Mouse (Mus musculus): ENCODE measurements around the gene Ormdl2. TPM values are rescaled to one million over a fixed set of nuclear protein-coding genes. Genes with fewer than 3 reads are reported as not detected.

The Ormdl2 gene
- polyA plus RNA-seq, 1 experiment: 20.3 TPM

DNA sequence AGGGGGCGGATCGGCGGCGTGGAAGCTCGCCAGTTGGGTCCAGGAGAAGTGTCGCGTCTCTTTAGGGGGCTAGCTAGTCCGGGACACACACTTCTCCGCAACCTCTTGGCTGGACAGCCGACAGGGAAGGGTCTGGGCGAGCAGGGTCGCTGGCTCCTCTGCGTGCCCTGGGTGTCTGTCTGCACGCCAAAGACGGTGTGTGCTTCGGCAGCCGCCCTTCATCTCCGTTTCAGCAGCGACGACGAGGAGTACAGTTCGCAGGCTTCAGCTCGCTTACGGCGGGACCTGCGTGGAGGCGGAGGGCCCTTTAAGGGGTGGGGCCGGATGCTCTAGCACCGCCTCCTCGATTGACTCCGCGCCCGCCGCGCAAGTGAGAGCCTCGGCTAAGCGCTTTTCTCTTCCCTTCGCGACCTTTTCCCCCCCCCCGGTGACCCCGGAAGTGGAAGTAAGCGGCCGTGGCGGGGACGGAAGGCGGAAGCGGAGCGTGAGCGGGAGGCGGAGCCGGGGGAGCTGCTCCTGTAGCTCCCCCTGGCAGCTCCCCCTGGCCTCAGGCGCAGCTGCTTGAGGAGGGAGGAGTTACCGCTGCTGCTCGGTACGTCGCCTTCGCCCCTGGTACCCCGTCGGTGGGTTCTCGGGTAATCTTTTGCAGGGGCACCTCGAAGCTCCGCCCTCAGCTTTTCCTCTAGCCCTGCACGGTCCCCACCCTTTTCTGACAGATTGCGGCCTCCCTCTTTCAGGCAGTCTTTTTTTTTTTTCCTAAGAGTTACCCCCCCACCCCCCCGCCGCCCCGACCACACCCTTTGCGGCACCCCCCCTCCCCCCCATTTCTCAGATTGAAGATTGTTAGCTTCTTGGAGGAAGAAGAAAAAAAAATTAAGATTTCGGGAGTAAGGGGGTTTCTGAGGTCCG is 16.1 kb downstream of the Ormdl2 start:
- H3K4me1 ChIP-seq (ENCODE audit: control insufficient read depth, insufficient read depth, low read length): peaks cover 13% of the 10 kb centered on the region
- TF ChIP-seq POLR2A (IDR thresholded peaks at IDR 0.05; ENCODE audit: extremely low read depth, insufficient read depth, low read length) (peak; percentile 81; the same call in 1 of the 2 replicates), CTCF (IDR thresholded peaks at IDR 0.05; ENCODE audit: extremely low read depth, insufficient read depth, low read length) (no peak)
- peak overlapping the region; percentile 98 for H3K27ac ChIP-seq (ENCODE audit: insufficient read depth, low read length)
- H3K4me3 ChIP-seq (ENCODE audit: insufficient read depth, low read length): peak overlapping the region; percentile 94

DNA sequence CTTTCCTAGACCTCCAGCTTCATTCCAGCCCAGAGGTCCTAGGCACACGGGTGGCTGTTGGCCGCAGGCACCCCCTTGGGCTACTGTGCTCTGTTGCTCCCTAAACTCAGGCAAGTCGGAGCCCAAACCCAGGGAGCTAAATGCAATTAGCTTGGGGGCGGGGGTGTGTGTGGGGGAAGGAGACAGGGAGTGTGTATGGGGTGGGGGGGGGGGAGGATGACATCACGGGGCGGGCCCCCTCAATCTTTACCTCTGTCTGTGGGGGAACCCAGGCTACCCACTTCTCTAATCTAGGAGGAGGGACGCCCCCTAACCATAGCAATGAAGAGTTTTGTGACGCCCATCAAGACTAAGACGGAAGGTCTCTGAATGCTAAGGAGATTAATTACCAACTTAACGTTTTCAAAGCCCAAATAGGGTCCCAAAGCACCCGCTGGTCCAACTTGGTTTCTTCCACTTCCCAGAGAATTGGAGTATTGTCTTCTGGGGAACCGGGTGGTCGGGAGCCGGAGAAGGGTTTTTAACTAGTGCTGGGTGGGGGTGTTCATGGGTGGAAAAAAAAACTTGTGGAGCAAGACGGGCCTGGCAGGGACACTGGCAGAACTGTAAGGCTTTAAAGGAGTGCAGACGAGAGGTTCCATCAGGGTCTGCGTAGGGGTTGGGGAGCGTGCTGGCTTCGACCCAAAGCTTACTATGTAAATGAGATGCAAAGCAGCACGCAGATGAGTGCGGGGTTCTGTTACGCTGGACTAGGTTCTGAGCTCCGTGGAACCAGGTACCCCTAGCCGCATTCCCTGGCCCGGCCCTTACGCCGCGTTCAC is 17.0 kb downstream of the Ormdl2 start, which contains the start of gene Tmem198b:
Tmem198b (minus strand) TSS at position 100 of the 821 bp plus-strand sequence.
- TF ChIP-seq POLR2A (IDR thresholded peaks at IDR 0.05; ENCODE audit: extremely low read depth, insufficient read depth, low read length): peak; percentile 26
- TF ChIP-seq CTCF (IDR thresholded peaks at IDR 0.05; ENCODE audit: extremely low read depth, insufficient read depth, low read length): no peak
- peaks cover 13% of the 10 kb centered on the region for H3K4me1 ChIP-seq (ENCODE audit: control insufficient read depth, insufficient read depth, low read length)
- H3K27ac ChIP-seq (ENCODE audit: insufficient read depth, low read length): peak within 1 kb of the TSS; percentile 98
- peak within 1 kb of the TSS; percentile 94 for H3K4me3 ChIP-seq (ENCODE audit: insufficient read depth, low read length)

DNA sequence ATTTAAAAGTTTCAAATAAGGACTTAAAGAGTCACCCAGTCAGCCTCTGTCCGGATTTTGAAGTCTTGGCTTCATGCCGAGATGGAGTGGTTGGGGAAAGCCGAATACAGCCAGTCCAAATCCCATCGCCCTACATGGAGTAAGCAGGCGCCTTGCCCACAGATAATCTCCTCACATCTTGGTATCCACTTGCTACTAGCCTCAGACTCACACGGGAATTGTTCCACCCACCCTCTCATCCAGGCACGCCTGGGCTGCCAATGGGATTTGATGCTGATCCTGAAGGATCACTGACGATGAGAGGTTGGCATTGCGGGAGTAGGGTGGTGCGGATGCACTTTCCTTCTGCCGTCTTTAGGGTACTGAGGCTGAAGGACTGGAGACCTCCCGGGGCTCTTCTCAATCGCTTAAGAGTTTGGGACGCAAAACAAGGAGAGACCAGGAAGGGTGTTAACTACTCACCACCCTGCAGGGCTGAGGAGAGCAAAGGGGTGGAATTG is 17.6 kb downstream of the Ormdl2 start, which contains the start of gene Dnajc14:
Dnajc14 (plus strand) TSS at position 292 of the 500 bp plus-strand sequence.
- Histone ChIP-seq H3K27ac (ENCODE audit: insufficient read depth, low read length) (peak within 1 kb of the TSS; percentile 98), H3K4me1 (ENCODE audit: control insufficient read depth, insufficient read depth, low read length) (peaks cover 13% of the 10 kb centered on the region), H3K4me3 (ENCODE audit: insufficient read depth, low read length) (peak within 1 kb of the TSS; percentile 94)
- TF ChIP-seq CTCF (IDR thresholded peaks at IDR 0.05; ENCODE audit: extremely low read depth, insufficient read depth, low read length): no peak
- TF ChIP-seq POLR2A (IDR thresholded peaks at IDR 0.05; ENCODE audit: extremely low read depth, insufficient read depth, low read length): peak; percentile 77

DNA sequence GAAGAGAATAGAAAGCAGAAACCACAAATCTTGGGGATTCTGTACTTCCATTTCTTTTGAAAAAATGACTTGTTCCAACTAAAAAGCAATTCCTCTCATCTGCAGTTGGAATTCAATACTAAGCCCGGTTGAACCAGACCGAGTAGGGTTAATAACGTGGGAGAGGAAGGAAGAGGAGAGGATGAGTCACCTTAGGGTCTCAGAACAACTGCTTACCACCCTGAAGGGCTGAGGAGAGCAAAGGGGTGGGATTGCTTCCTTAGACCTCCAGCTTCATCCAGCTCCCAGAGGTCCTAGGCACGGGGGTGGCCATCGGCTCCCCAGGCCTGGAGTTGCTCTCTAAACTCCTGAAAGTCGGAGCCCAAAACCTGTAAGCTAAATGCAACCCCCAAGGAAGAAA is 18.1 kb downstream of the Ormdl2 start:
- Histone ChIP-seq H3K4me1 (ENCODE audit: control insufficient read depth, insufficient read depth, low read length) (peaks cover 9% of the 10 kb centered on the region), H3K4me3 (ENCODE audit: insufficient read depth, low read length) (peak overlapping the region; percentile 94), H3K27ac (ENCODE audit: insufficient read depth, low read length) (no peak overlapping the region)
- TF ChIP-seq POLR2A (IDR thresholded peaks at IDR 0.05; ENCODE audit: extremely low read depth, insufficient read depth, low read length) (no peak), CTCF (IDR thresholded peaks at IDR 0.05; ENCODE audit: extremely low read depth, insufficient read depth, low read length) (no peak)

DNA sequence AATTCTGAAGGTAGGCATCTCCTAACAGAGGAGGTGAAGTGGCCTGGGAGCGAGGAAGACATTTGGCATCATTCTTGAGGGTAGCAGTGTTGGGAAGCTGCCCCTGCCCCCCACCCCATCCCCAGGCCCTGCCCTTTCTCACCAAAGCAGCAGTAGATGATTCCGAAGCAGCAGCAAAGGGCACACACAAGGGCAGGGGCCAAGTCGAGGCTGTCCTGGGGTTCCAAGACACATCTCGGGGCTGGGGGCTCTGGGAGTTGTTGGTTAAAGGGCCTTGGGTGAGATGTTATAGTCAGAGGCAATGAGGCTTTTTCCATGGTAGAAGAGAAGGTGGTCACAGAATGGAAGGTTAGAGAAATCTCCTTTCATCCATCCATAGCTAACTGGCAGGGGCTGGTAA is 18.5 kb downstream of the Ormdl2 start:
- peaks cover 9% of the 10 kb centered on the region for H3K4me1 ChIP-seq (ENCODE audit: control insufficient read depth, insufficient read depth, low read length)
- TF ChIP-seq POLR2A (IDR thresholded peaks at IDR 0.05; ENCODE audit: extremely low read depth, insufficient read depth, low read length) (no peak), CTCF (IDR thresholded peaks at IDR 0.05; ENCODE audit: extremely low read depth, insufficient read depth, low read length) (no peak)
- H3K27ac ChIP-seq (ENCODE audit: insufficient read depth, low read length): no peak overlapping the region
- no peak overlapping the region; the same call in 1 of the 2 replicates for H3K4me3 ChIP-seq (ENCODE audit: insufficient read depth, low read length)

DNA sequence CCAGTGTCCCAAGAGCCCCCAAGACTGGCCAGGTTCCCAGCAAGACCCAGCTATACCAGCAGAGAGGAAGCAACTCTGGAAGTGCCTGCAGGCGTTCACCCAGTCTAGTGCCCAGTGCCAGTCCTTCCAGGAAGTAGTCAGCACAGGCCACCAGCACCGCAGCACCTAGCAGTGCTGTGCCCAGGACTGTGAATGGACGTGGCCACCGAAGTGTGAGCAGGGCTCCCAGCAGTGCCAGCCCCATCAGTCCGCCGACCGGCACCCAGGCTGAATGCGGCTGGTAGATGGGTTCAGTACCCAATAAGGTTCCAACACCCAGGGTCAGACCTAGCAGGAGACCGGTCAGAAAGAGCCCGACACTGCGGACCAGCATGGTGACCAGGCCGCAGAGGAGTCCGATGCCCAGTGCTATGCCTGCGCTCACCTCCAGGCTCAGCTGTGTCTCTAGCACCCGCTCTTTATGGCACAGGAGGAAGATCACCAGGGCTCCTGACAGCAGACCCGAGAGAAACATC is 19.4 kb downstream of the Ormdl2 start:
- no peak overlapping the region for H3K27ac ChIP-seq (ENCODE audit: insufficient read depth, low read length)
- TF ChIP-seq CTCF (IDR thresholded peaks at IDR 0.05; ENCODE audit: extremely low read depth, insufficient read depth, low read length) (no peak), POLR2A (IDR thresholded peaks at IDR 0.05; ENCODE audit: extremely low read depth, insufficient read depth, low read length) (no peak)

DNA sequence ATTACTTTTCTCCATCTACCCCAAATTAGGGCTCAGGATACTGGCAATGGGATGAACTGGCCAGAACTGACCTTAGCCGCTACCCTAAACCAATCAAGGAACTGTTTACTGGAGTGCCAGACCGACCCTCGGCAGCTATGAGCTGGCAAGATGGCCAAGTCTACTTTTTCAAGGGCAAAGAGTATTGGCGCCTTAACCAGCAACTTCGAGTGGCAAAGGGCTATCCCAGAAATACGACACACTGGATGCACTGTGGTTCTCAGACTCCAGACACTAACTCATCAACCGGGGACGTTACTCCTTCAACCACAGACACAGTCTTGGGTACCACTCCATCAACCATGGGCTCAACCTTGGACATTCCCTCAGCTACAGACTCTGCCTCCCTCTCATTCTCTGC is 22.8 kb downstream of the Ormdl2 start:
- TF ChIP-seq POLR2A (IDR thresholded peaks at IDR 0.05; ENCODE audit: extremely low read depth, insufficient read depth, low read length): no peak
- no peak for TF ChIP-seq CTCF (IDR thresholded peaks at IDR 0.05; ENCODE audit: extremely low read depth, insufficient read depth, low read length)
- H3K4me3 ChIP-seq (ENCODE audit: insufficient read depth, low read length): no peak overlapping the region
- H3K27ac ChIP-seq (ENCODE audit: insufficient read depth, low read length): no peak overlapping the region
- no peaks in the 10 kb centered on the region; the same call in 1 of the 2 replicates for H3K4me1 ChIP-seq (ENCODE audit: control insufficient read depth, insufficient read depth, low read length)

More for the DNA sequence above, 19.4 kb downstream of the Ormdl2 start:
- Histone ChIP-seq H3K4me3 (ENCODE audit: insufficient read depth, low read length) (no peak overlapping the region), H3K4me1 (ENCODE audit: control insufficient read depth, insufficient read depth, low read length) (peaks cover 7% of the 10 kb centered on the region)

DNA sequence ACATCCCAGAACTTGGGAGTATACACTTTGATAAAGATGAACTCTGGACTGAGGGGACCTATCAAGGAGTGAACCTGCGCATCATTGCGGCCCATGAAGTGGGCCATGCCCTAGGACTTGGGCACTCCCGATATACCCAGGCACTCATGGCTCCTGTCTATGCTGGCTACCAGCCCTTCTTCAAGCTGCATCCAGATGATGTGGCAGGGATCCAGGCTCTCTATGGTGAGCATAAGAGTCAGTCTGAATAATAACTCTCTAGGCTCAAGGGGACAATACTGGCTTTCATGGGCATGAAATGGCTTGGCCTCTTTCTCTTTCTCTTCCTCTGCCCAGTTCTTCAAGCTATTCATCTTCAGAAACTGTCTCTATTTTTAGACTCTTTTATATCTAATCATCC is 25.9 kb downstream of the Ormdl2 start:
- TF ChIP-seq CTCF (IDR thresholded peaks at IDR 0.05; ENCODE audit: extremely low read depth, insufficient read depth, low read length) (no peak), POLR2A (IDR thresholded peaks at IDR 0.05; ENCODE audit: extremely low read depth, insufficient read depth, low read length) (no peak)
- no peak overlapping the region for H3K27ac ChIP-seq (ENCODE audit: insufficient read depth, low read length)
- no peaks in the 10 kb centered on the region; the same call in 1 of the 2 replicates for H3K4me1 ChIP-seq (ENCODE audit: control insufficient read depth, insufficient read depth, low read length)
- H3K4me3 ChIP-seq (ENCODE audit: insufficient read depth, low read length): no peak overlapping the region

DNA sequence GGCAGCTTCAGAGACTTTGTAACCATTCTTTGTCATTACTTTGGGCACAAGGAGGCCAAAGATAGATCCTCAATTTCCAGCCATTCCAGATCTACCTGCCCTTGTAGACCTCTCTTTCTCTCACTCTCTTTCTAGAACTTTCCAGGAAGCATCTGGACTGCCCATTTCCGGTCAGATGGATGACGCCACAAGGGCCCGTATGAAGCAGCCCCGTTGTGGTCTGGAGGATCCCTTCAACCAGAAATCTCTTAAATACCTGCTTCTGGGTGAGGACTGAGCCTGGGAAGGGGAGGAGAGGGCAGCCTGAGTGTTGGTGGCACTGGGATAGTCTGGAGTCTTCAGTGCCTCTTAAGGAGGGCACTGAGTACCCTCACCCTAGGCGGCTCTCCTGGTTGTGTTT is 27.1 kb downstream of the Ormdl2 start:
- TF ChIP-seq POLR2A (IDR thresholded peaks at IDR 0.05; ENCODE audit: extremely low read depth, insufficient read depth, low read length) (no peak), CTCF (IDR thresholded peaks at IDR 0.05; ENCODE audit: extremely low read depth, insufficient read depth, low read length) (no peak)
- Histone ChIP-seq H3K27ac (ENCODE audit: insufficient read depth, low read length) (no peak overlapping the region), H3K4me3 (ENCODE audit: insufficient read depth, low read length) (no peak overlapping the region), H3K4me1 (ENCODE audit: control insufficient read depth, insufficient read depth, low read length) (no peaks in the 10 kb centered on the region; the same call in 1 of the 2 replicates)
